Mouse (Mus musculus) CH12.LX (cell line): ENCODE data around the gene Mrap2. TPM values are rescaled to one million over a fixed set of nuclear protein-coding genes. Genes with fewer than 3 reads are reported as not detected.

Source experiments
- DNase-seq: peaks from one replicate; pipeline ENCODE4 v3.0.0-alpha.2; 2013; ENCODE audit errors: extremely low read depth
- H3K27ac ChIP-seq: 2 replicates; pipeline ENCODE4 v1.5.1; 2012; ENCODE audit warnings: low read depth, mild to moderate bottlenecking, control low read depth, moderate library complexity; ENCODE audit not compliant: insufficient read depth
- H3K27me3 ChIP-seq: replicated peaks from 2 replicates; pipeline ENCODE3; 2012; ENCODE audit warnings: inconsistent platforms
- H3K36me3 ChIP-seq, 2 experiments: replicated peaks in 1 of 2; 2 replicates each; pipeline versions ENCODE3 to v1.6.1; 2012; ENCODE audit warnings: inconsistent platforms in 1 of 2, low read length in 1 of 2, mild to moderate bottlenecking in 1 of 2, mixed read lengths in 1 of 2, moderate library complexity in 1 of 2; ENCODE audit not compliant: control insufficient read depth in 1 of 2, insufficient read depth in 1 of 2
- H3K4me1 ChIP-seq, 2 experiments: 2 replicates each; pipeline ENCODE4 v1.6.1; 2012; ENCODE audit warnings: inconsistent platforms in 1 of 2, moderate library complexity in 1 of 2; ENCODE audit not compliant: insufficient read depth in 2 of 2, control insufficient read depth in 1 of 2
- H3K4me2 ChIP-seq: 2 replicates; pipeline ENCODE4 v1.6.1; 2012; ENCODE audit warnings: low read depth, mild to moderate bottlenecking, control low read depth; ENCODE audit not compliant: poor library complexity, insufficient read depth, severe bottlenecking
- H3K4me3 ChIP-seq, 3 experiments: fragments of 150-350 bp in 1 of 3; sonication (generic) in 1 of 3; replicated peaks in 1 of 3; 2 replicates each; pipeline versions ENCODE3 to v1.5.1; 2011 to 2012; ENCODE audit warnings: low read depth in 2 of 3, low read length in 2 of 3, mild to moderate bottlenecking in 2 of 3, moderate library complexity in 2 of 3, control low read depth in 1 of 3, improper control_type of control experiment in 1 of 3, inconsistent platforms in 1 of 3, mixed read lengths in 1 of 3; ENCODE audit not compliant: poor library complexity in 1 of 3
- H3K79me2 ChIP-seq: replicated peaks from 2 replicates; pipeline ENCODE4 v1.6.1; 2012; ENCODE audit warnings: mild to moderate bottlenecking, moderate library complexity; ENCODE audit not compliant: control insufficient read depth, poor library complexity, insufficient read depth, severe bottlenecking; ENCODE audit errors: extremely low read depth
- H3K9ac ChIP-seq: 2 replicates; pipeline ENCODE4 v1.6.1; 2012; ENCODE audit warnings: low read depth, mild to moderate bottlenecking, control low read depth, moderate library complexity; ENCODE audit not compliant: insufficient read depth
- H3K9me3 ChIP-seq: replicated peaks from 2 replicates; pipeline ENCODE3; 2012; ENCODE audit warnings: low read length, inconsistent platforms, mixed read lengths
- BHLHE40 ChIP-seq: IDR thresholded peaks from 2 replicates; pipeline ENCODE4 v1.6.1; 2011; ENCODE audit warnings: mild to moderate bottlenecking, low read depth, low read length, improper control_type of control experiment
- CHD1 ChIP-seq: IDR thresholded peaks from 2 replicates; pipeline ENCODE4 v1.6.1; 2012; ENCODE audit warnings: low read depth, low read length, improper control_type of control experiment, inconsistent platforms
- E2F4 ChIP-seq: IDR thresholded peaks from 2 replicates; pipeline ENCODE4 v1.6.1; 2011; ENCODE audit warnings: low read depth, low read length, improper control_type of control experiment; ENCODE audit not compliant: insufficient replicate concordance
- ELF1 ChIP-seq: IDR thresholded peaks from 2 replicates; pipeline ENCODE4 v1.6.1; 2014; ENCODE audit warnings: low read depth, mild to moderate bottlenecking, inconsistent platforms, low read length, improper control_type of control experiment
- ETS1 ChIP-seq: conservative IDR thresholded peaks from 2 replicates; pipeline ENCODE4 v1.6.1; 2012; ENCODE audit warnings: low read depth, mild to moderate bottlenecking, inconsistent platforms, low read length, improper control_type of control experiment, moderate library complexity
- IRF4 ChIP-seq: IDR thresholded peaks from 2 replicates; pipeline ENCODE4 v1.6.1; 2014; ENCODE audit warnings: low read depth, mild to moderate bottlenecking, inconsistent platforms, low read length, improper control_type of control experiment
- JUN ChIP-seq: IDR thresholded peaks from 2 replicates; pipeline ENCODE4 v1.6.1; 2011; ENCODE audit warnings: low read depth, mild to moderate bottlenecking, low read length, improper control_type of control experiment, moderate library complexity; ENCODE audit not compliant: insufficient read depth
- MAFK ChIP-seq: IDR thresholded peaks from 2 replicates; pipeline ENCODE4 v1.6.1; 2011; ENCODE audit warnings: low read length, improper control_type of control experiment; ENCODE audit not compliant: insufficient replicate concordance
- MEF2A ChIP-seq: IDR thresholded peaks from 2 replicates; pipeline ENCODE4 v1.6.1; 2014; ENCODE audit warnings: low read depth, mild to moderate bottlenecking, inconsistent platforms, low read length, improper control_type of control experiment, borderline replicate concordance
- MYC ChIP-seq: IDR thresholded peaks from 2 replicates; pipeline ENCODE4 v1.6.1; 2011; ENCODE audit warnings: low read depth, mild to moderate bottlenecking, improper control_type of control experiment, low read length
- NELFE ChIP-seq: IDR thresholded peaks from 2 replicates; pipeline ENCODE4 v1.6.1; 2011; ENCODE audit warnings: low read depth, low read length, improper control_type of control experiment
- NRF1 ChIP-seq: IDR thresholded peaks from 2 replicates; pipeline ENCODE4 v1.6.1; 2014; ENCODE audit warnings: low read depth, mild to moderate bottlenecking, inconsistent platforms, low read length, improper control_type of control experiment, moderate library complexity
- PAX5 ChIP-seq: IDR thresholded peaks from 2 replicates; pipeline ENCODE4 v1.6.1; 2012; ENCODE audit warnings: low read length, inconsistent platforms, mixed read lengths
- POLR2A ChIP-seq: IDR thresholded peaks from 2 replicates; pipeline ENCODE4 v1.6.1; 2011; ENCODE audit warnings: low read depth, mild to moderate bottlenecking, improper control_type of control experiment, low read length
- RAD21 ChIP-seq: IDR thresholded peaks from 2 replicates; pipeline ENCODE4 v1.6.1; 2011; ENCODE audit warnings: low read depth, mild to moderate bottlenecking, low read length, improper control_type of control experiment, moderate library complexity
- RCOR1 ChIP-seq: conservative IDR thresholded peaks from 2 replicates; pipeline ENCODE4 v1.6.1; 2012; ENCODE audit warnings: low read depth, mild to moderate bottlenecking, inconsistent platforms, low read length, improper control_type of control experiment
- SMC3 ChIP-seq: IDR thresholded peaks from 2 replicates; pipeline ENCODE4 v1.6.1; 2011; ENCODE audit warnings: low read depth, low read length, improper control_type of control experiment
- USF1 ChIP-seq: IDR thresholded peaks from 2 replicates; pipeline ENCODE4 v1.6.1; 2014; ENCODE audit warnings: low read depth, mild to moderate bottlenecking, inconsistent platforms, low read length, improper control_type of control experiment
- USF2 ChIP-seq: conservative IDR thresholded peaks from 2 replicates; pipeline ENCODE4 v1.6.1; 2011; ENCODE audit warnings: low read depth, low read length, improper control_type of control experiment
- ZMIZ1 ChIP-seq: IDR thresholded peaks from 2 replicates; pipeline ENCODE4 v1.6.1; 2012; ENCODE audit warnings: low read depth, mild to moderate bottlenecking, inconsistent platforms, low read length, improper control_type of control experiment
- dilution Hi-C: fragments of 300-500 bp; cut with MboI; formaldehyde crosslinking; loops from 2 replicates; pipeline ENCODE4 v1.14.3; 2020; ENCODE audit warnings: low sequenced_read_pairs; ENCODE audit not compliant: extremely low pct_unique_long_range_greater_than_20kb, extremely low pct_ligation_motif_present
- in situ Hi-C: fragments of 300-500 bp; cut with MboI; formaldehyde crosslinking; loops from 3 replicates; pipeline ENCODE4 v1.14.3; 2019; ENCODE audit warnings: low sequenced_read_pairs, low pct_ligation_motif_present, low pct_unique_long_range_greater_than_20kb, mixed read lengths
- polyA plus RNA-seq: library from polyadenylated mRNA; unstranded; fragments of >175 nt; gene quantifications from 2 replicates; pipeline ENCODE4 v1.2.1, GENCODE M21; 2012; ENCODE audit warnings: low read depth; ENCODE audit not compliant: insufficient read length
- total RNA-seq, 2 experiments: library from RNA; depleted of rRNA; stranded (reverse); fragments of 300-350 nt in 1 of 2; fragments of >200 nt in 1 of 2; gene quantifications; 2 replicates each; pipeline ENCODE4 v1.2.3; 2012 to 2014

Mrap2 gene
- total and polyA plus RNA-seq, 3 experiments, result not detected

GRCm38 (mm10) chr9:87135765-87136558, 8.1 kb upstream of the Mrap2 start:
- H3K27me3 ChIP-seq, result no peaks in the 10 kb centered on the region

GRCm38 (mm10) chr9:87143076-87143475, 1.0 kb upstream of the Mrap2 start:
- Histone ChIP-seq H3K4me3 (no peak overlapping the region), H3K27me3 (no peaks in the 10 kb centered on the region), H3K79me2 (no peaks in the 10 kb centered on the region), H3K27ac (no peak overlapping the region), H3K4me1 (no peaks in the 10 kb centered on the region)
- dilution Hi-C loops (no loop called here), in situ Hi-C loops (no loop called here)
- no peak for DNase-seq
- TF ChIP-seq BHLHE40 (no peak), PAX5 (no peak), USF1 (no peak), MYC (no peak), USF2 (no peak), ZMIZ1 (no peak), SMC3 (no peak), ELF1 (no peak), E2F4 (no peak), POLR2A (no peak), IRF4 (no peak)
- TF ChIP-seq, all 38 proteins: peak for 0
- Histone ChIP-seq H3K4me2 (no peak overlapping the region), H3K36me3 (no peaks in the 10 kb centered on the region), H3K9me3 (no peaks in the 10 kb centered on the region), H3K9ac (no peak overlapping the region)

More at GRCm38 (mm10) chr9:87135765-87136558, 8.1 kb upstream of the Mrap2 start:
- Histone ChIP-seq H3K4me1 (no peaks in the 10 kb centered on the region), H3K27ac (no peak overlapping the region), H3K4me2 (no peak overlapping the region)
- dilution Hi-C loops, result no loop called here
- TF ChIP-seq NELFE (no peak), BHLHE40 (no peak)
- TF ChIP-seq, all 38 proteins: peak for 0
- Histone ChIP-seq H3K9ac (no peak overlapping the region), H3K36me3 (no peaks in the 10 kb centered on the region), H3K4me3 (no peak overlapping the region), H3K79me2 (no peaks in the 10 kb centered on the region), H3K9me3 (peaks cover 3% of the 10 kb centered on the region)
- in situ Hi-C loops, result no loop called here
- no peak for DNase-seq

- no peak overlapping the region for H3K4me3 ChIP-seq
- H3K79me2 ChIP-seq, result no peaks in the 10 kb centered on the region
- TF ChIP-seq MEF2A (no peak), ELF1 (no peak), PAX5 (no peak), POLR2A (no peak), ZMIZ1 (no peak), JUN (no peak), CHD1 (no peak), ETS1 (no peak), USF1 (no peak), NRF1 (no peak), IRF4 (no peak), E2F4 (no peak), RAD21 (no peak), RCOR1 (no peak), MAFK (no peak)
- H3K27me3 ChIP-seq, result no peaks in the 10 kb centered on the region
- no peak for DNase-seq
- dilution Hi-C loops (no loop called here), in situ Hi-C loops (no loop called here)
- H3K27ac ChIP-seq, result no peak overlapping the region
- H3K36me3 ChIP-seq, result no peaks in the 10 kb centered on the region
- H3K4me2 ChIP-seq, result no peak overlapping the region
- no peaks in the 10 kb centered on the region for H3K4me1 ChIP-seq
- H3K9me3 ChIP-seq, result no peaks in the 10 kb centered on the region
- H3K9ac ChIP-seq, result no peak overlapping the region
Observed at GRCm38 (mm10) chr9:87144532-87144931, 426 bp downstream of the Mrap2 start.
